Mouse (Mus musculus) right cerebral cortex, postnatal 4 days (tissue): Measurements from ENCODE around the gene Lce3b.

Experiments used
- DNase-seq: peaks from one replicate; pipeline ENCODE4 v3.0.0-alpha.2; 2022

The Lce3b gene

GRCm38 (mm10) chr3:92932679-92933078, at the start of gene Lce3b:
Gene Lce3b, plus strand, starts transcription at chr3:92932979.
- no peak for DNase-seq

- DNase-seq = no peak
These were observed 38.7 kb upstream of the Lce3b start for GRCm38 (mm10) chr3:92894063-92894462.

- DNase-seq = no peak
These were observed 38.3 kb upstream of the Lce3b start for GRCm38 (mm10) chr3:92894489-92894888.

GRCm38 (mm10) chr3:92902992-92903391, 29.8 kb upstream of the Lce3b start:
- peak; percentile 51 for DNase-seq

- DNase-seq = no peak
These were observed 29.1 kb upstream of the Lce3b start for GRCm38 (mm10) chr3:92903640-92904039.

- no peak for DNase-seq
These were observed 27.6 kb upstream of the Lce3b start for GRCm38 (mm10) chr3:92905182-92905581.

- peak; percentile 8 for DNase-seq
These were observed 25.2 kb upstream of the Lce3b start for GRCm38 (mm10) chr3:92907571-92907970.

- DNase-seq = peak; percentile 14
These were observed 12.4 kb upstream of the Lce3b start for GRCm38 (mm10) chr3:92920364-92920763.

GRCm38 (mm10) chr3:92926130-92926529, 6.6 kb upstream of the Lce3b start, which contains the start of gene Lce3a:
Gene Lce3a, minus strand, starts transcription at chr3:92926230.
- no peak for DNase-seq

- no peak for DNase-seq
These were observed 11.4 kb downstream of the Lce3b start, which contains the start of gene Lce3c for GRCm38 (mm10) chr3:92944186-92944585. Gene Lce3c, plus strand, starts transcription at chr3:92944486.

GRCm38 (mm10) chr3:92957090-92957489, 24.3 kb downstream of the Lce3b start, which contains the start of gene Lce3d:
Gene Lce3d, plus strand, starts transcription at chr3:92957390.
- DNase-seq = no peak

GRCm38 (mm10) chr3:92966761-92967160, 34.0 kb downstream of the Lce3b start, which contains the start of gene Lce3e:
Gene Lce3e, plus strand, starts transcription at chr3:92967061.
- no peak for DNase-seq

- DNase-seq = no peak
These were observed 45.7 kb downstream of the Lce3b start for GRCm38 (mm10) chr3:92978484-92978883.
